Mouse (Mus musculus): ENCODE measurements around the gene Agtr1a. TPM values are rescaled to one million over a fixed set of nuclear protein-coding genes. Genes with fewer than 3 reads are reported as not detected.

Gene Agtr1a
- polyA plus RNA-seq, 1 experiment: 1.3 TPM

- TF ChIP-seq CTCF (IDR thresholded peaks at IDR 0.05; ENCODE audit: low read depth, low read length): peak; percentile 43
- no peak for TF ChIP-seq POLR2A (IDR thresholded peaks at IDR 0.05; ENCODE audit: insufficient read depth, low read length)
- TF ChIP-seq EP300 (IDR thresholded peaks at IDR 0.05; ENCODE audit: insufficient read depth, low read depth, low read length): no peak
- Histone ChIP-seq H3K9ac (ENCODE audit: low read depth, poor library complexity, severe bottlenecking) (no peak overlapping the region), H3K27me3 (ENCODE audit: control insufficient read depth, insufficient read depth, low read length, poor library complexity, severe bottlenecking) (no peaks in the 10 kb centered on the region), H3K9me3 (replicated peaks; ENCODE audit: control insufficient read depth, insufficient read depth, low read length, poor library complexity, severe bottlenecking) (no peaks in the 10 kb centered on the region), H3K4me3 (ENCODE audit: low read depth, low read length) (no peak overlapping the region), H3K4me1 (ENCODE audit: control insufficient read depth, insufficient read depth, low read length) (no peaks in the 10 kb centered on the region), H3K36me3 (ENCODE audit: control insufficient read depth, insufficient read depth, low read length, poor library complexity, severe bottlenecking) (no peaks in the 10 kb centered on the region), H3K27ac (ENCODE audit: insufficient read depth, low read length) (no peak overlapping the region)
Observed at GRCm38 (mm10) chr13:30358456-30359168, 22.4 kb downstream of the Agtr1a start.

- Histone ChIP-seq H3K4me3 (ENCODE audit: low read depth, low read length) (no peak overlapping the region), H3K36me3 (ENCODE audit: control insufficient read depth, insufficient read depth, low read length, poor library complexity, severe bottlenecking) (no peaks in the 10 kb centered on the region), H3K4me1 (ENCODE audit: control insufficient read depth, insufficient read depth, low read length) (no peaks in the 10 kb centered on the region), H3K9ac (ENCODE audit: low read depth, poor library complexity, severe bottlenecking) (no peak overlapping the region), H3K9me3 (replicated peaks; ENCODE audit: control insufficient read depth, insufficient read depth, low read length, poor library complexity, severe bottlenecking) (no peaks in the 10 kb centered on the region), H3K27me3 (ENCODE audit: control insufficient read depth, insufficient read depth, low read length, poor library complexity, severe bottlenecking) (no peaks in the 10 kb centered on the region), H3K27ac (ENCODE audit: insufficient read depth, low read length) (no peak overlapping the region)
- TF ChIP-seq CTCF (IDR thresholded peaks at IDR 0.05; ENCODE audit: low read depth, low read length) (no peak), POLR2A (IDR thresholded peaks at IDR 0.05; ENCODE audit: insufficient read depth, low read length) (no peak), EP300 (IDR thresholded peaks at IDR 0.05; ENCODE audit: insufficient read depth, low read depth, low read length) (no peak)
Observed at GRCm38 (mm10) chr13:30359886-30360285, 23.6 kb downstream of the Agtr1a start.

- Histone ChIP-seq H3K27me3 (ENCODE audit: control insufficient read depth, insufficient read depth, low read length, poor library complexity, severe bottlenecking) (no peaks in the 10 kb centered on the region), H3K9me3 (replicated peaks; ENCODE audit: control insufficient read depth, insufficient read depth, low read length, poor library complexity, severe bottlenecking) (no peaks in the 10 kb centered on the region), H3K4me3 (ENCODE audit: low read depth, low read length) (no peak overlapping the region), H3K36me3 (ENCODE audit: control insufficient read depth, insufficient read depth, low read length, poor library complexity, severe bottlenecking) (no peaks in the 10 kb centered on the region), H3K9ac (ENCODE audit: low read depth, poor library complexity, severe bottlenecking) (no peak overlapping the region), H3K4me1 (ENCODE audit: control insufficient read depth, insufficient read depth, low read length) (no peaks in the 10 kb centered on the region), H3K27ac (ENCODE audit: insufficient read depth, low read length) (no peak overlapping the region)
- TF ChIP-seq POLR2A (IDR thresholded peaks at IDR 0.05; ENCODE audit: insufficient read depth, low read length) (no peak), EP300 (IDR thresholded peaks at IDR 0.05; ENCODE audit: insufficient read depth, low read depth, low read length) (no peak), CTCF (IDR thresholded peaks at IDR 0.05; ENCODE audit: low read depth, low read length) (no peak)
Observed at GRCm38 (mm10) chr13:30361002-30361401, 24.8 kb downstream of the Agtr1a start.

GRCm38 (mm10) chr13:30362048-30362447 is 25.8 kb downstream of the Agtr1a start:
- Histone ChIP-seq H3K27ac (ENCODE audit: insufficient read depth, low read length) (no peak overlapping the region), H3K36me3 (ENCODE audit: control insufficient read depth, insufficient read depth, low read length, poor library complexity, severe bottlenecking) (no peaks in the 10 kb centered on the region), H3K4me3 (ENCODE audit: low read depth, low read length) (no peak overlapping the region), H3K9ac (ENCODE audit: low read depth, poor library complexity, severe bottlenecking) (no peak overlapping the region), H3K9me3 (replicated peaks; ENCODE audit: control insufficient read depth, insufficient read depth, low read length, poor library complexity, severe bottlenecking) (no peaks in the 10 kb centered on the region), H3K4me1 (ENCODE audit: control insufficient read depth, insufficient read depth, low read length) (no peaks in the 10 kb centered on the region), H3K27me3 (ENCODE audit: control insufficient read depth, insufficient read depth, low read length, poor library complexity, severe bottlenecking) (no peaks in the 10 kb centered on the region)
- no peak for TF ChIP-seq EP300 (IDR thresholded peaks at IDR 0.05; ENCODE audit: insufficient read depth, low read depth, low read length)
- TF ChIP-seq CTCF (IDR thresholded peaks at IDR 0.05; ENCODE audit: low read depth, low read length): no peak
- no peak for TF ChIP-seq POLR2A (IDR thresholded peaks at IDR 0.05; ENCODE audit: insufficient read depth, low read length)

GRCm38 (mm10) chr13:30364097-30364625 is 27.9 kb downstream of the Agtr1a start:
- no peak overlapping the region for H3K4me3 ChIP-seq (ENCODE audit: low read depth, low read length)
- no peaks in the 10 kb centered on the region for H3K4me1 ChIP-seq (ENCODE audit: control insufficient read depth, insufficient read depth, low read length)
- no peak overlapping the region for H3K9ac ChIP-seq (ENCODE audit: low read depth, poor library complexity, severe bottlenecking)
- H3K27me3 ChIP-seq (ENCODE audit: control insufficient read depth, insufficient read depth, low read length, poor library complexity, severe bottlenecking): no peaks in the 10 kb centered on the region
- H3K27ac ChIP-seq (ENCODE audit: insufficient read depth, low read length): no peak overlapping the region
- peaks cover 2% of the 10 kb centered on the region; the same call in 1 of the 2 replicates for H3K9me3 ChIP-seq (replicated peaks; ENCODE audit: control insufficient read depth, insufficient read depth, low read length, poor library complexity, severe bottlenecking)
- TF ChIP-seq EP300 (IDR thresholded peaks at IDR 0.05; ENCODE audit: insufficient read depth, low read depth, low read length): no peak
- TF ChIP-seq CTCF (IDR thresholded peaks at IDR 0.05; ENCODE audit: low read depth, low read length): no peak
- no peak for TF ChIP-seq POLR2A (IDR thresholded peaks at IDR 0.05; ENCODE audit: insufficient read depth, low read length)
- no peaks in the 10 kb centered on the region for H3K36me3 ChIP-seq (ENCODE audit: control insufficient read depth, insufficient read depth, low read length, poor library complexity, severe bottlenecking)

GRCm38 (mm10) chr13:30364780-30365179 is 28.5 kb downstream of the Agtr1a start:
- TF ChIP-seq CTCF (IDR thresholded peaks at IDR 0.05; ENCODE audit: low read depth, low read length) (no peak), POLR2A (IDR thresholded peaks at IDR 0.05; ENCODE audit: insufficient read depth, low read length) (no peak), EP300 (IDR thresholded peaks at IDR 0.05; ENCODE audit: insufficient read depth, low read depth, low read length) (no peak)
- H3K27ac ChIP-seq (ENCODE audit: insufficient read depth, low read length): no peak overlapping the region
- peaks cover 8% of the 10 kb centered on the region for H3K9me3 ChIP-seq (replicated peaks; ENCODE audit: control insufficient read depth, insufficient read depth, low read length, poor library complexity, severe bottlenecking)
- H3K4me1 ChIP-seq (ENCODE audit: control insufficient read depth, insufficient read depth, low read length): no peaks in the 10 kb centered on the region
- H3K27me3 ChIP-seq (ENCODE audit: control insufficient read depth, insufficient read depth, low read length, poor library complexity, severe bottlenecking): no peaks in the 10 kb centered on the region
- no peaks in the 10 kb centered on the region for H3K36me3 ChIP-seq (ENCODE audit: control insufficient read depth, insufficient read depth, low read length, poor library complexity, severe bottlenecking)
- no peak overlapping the region for H3K9ac ChIP-seq (ENCODE audit: low read depth, poor library complexity, severe bottlenecking)
- no peak overlapping the region for H3K4me3 ChIP-seq (ENCODE audit: low read depth, low read length)

All from ES-Bruce4 (cell line).